18 mouse cellular contexts compared by ENCODE assay signal in genomic region chr10:70902751-70903485, GRCm38 (mm10).
DNase-seq lines count a peak whose midpoint lies in the region; ATAC-seq lines count a peak whose summit lies in the region.
"Had no signal": no experiment of that assay in that cellular context is flagged by ENCODE, and none has a peak within 500 bp of the region (broad histone marks: within the 10 kb centered on the region; RNA-seq: fewer than 3 reads in every experiment).

No protein-coding gene starts in this region.

- no peak overlapping the region for H3K9ac ChIP-seq in forebrain, embryonic 14.5 days (ENCODE audit: low read length)
- H3K9ac ChIP-seq in forebrain, embryonic 13.5 days, result no peak overlapping the region
- H3K9ac ChIP-seq: embryonic facial prominence, embryonic 13.5 days; liver, embryonic 13.5 days had no signal

- DNase-seq in forebrain, embryonic 14.5 days (ENCODE audit: low spot score), result peak; percentile 13
- peak; percentile 88 for DNase-seq in 3T3-L1 (ENCODE audit: low read depth, low spot score)
- DNase-seq in NIH3T3 (ENCODE audit: low read depth), result peak; percentile 61
- DNase-seq in mesoderm, embryonic 11.5 days (ENCODE audit: low read depth, low spot score), result peak; percentile 15
- DNase-seq in layer of hippocampus, adult 8-10 months (ENCODE audit: low spot score in 2 of 2), result no peak
- DNase-seq in kidney, postnatal 4 days, result no peak
- DNase-seq: cerebellum, postnatal 10 days; heart, adult 2 months; kidney, postnatal 25 days; liver, embryonic 13.5 days; lung, postnatal 36 days; right cerebral cortex, postnatal 25 days; thymus, adult 2 months had no signal

- H3K27me3 ChIP-seq in forebrain, embryonic 14.5 days (replicated peaks; ENCODE audit: control insufficient read depth, insufficient read depth, low read length), result no peaks in the 10 kb centered on the region
- H3K27me3 ChIP-seq in forebrain, embryonic 13.5 days, result no peaks in the 10 kb centered on the region
- H3K27me3 ChIP-seq: embryonic facial prominence, embryonic 13.5 days; liver, embryonic 13.5 days had no signal

- H3K4me3 ChIP-seq in forebrain, embryonic 14.5 days (ENCODE audit: low read depth, low read length), result no peak overlapping the region
- no peak overlapping the region for H3K4me3 ChIP-seq in forebrain, embryonic 13.5 days
- H3K4me3 ChIP-seq: embryonic facial prominence, embryonic 13.5 days; forebrain, embryonic 10.5 days; heart, adult 2 months; limb, embryonic 10.5 days; liver, embryonic 13.5 days had no signal

- no peaks in the 10 kb centered on the region for H3K36me3 ChIP-seq in forebrain, embryonic 14.5 days (ENCODE audit: control insufficient read depth, insufficient read depth, low read length)
- no peaks in the 10 kb centered on the region for H3K36me3 ChIP-seq in forebrain, embryonic 13.5 days (ENCODE audit: poor library complexity, severe bottlenecking)
- H3K36me3 ChIP-seq: embryonic facial prominence, embryonic 13.5 days; forebrain, embryonic 10.5 days; limb, embryonic 10.5 days; liver, embryonic 13.5 days had no signal

- H3K4me2 ChIP-seq in forebrain, embryonic 14.5 days (ENCODE audit: low read length), result no peak overlapping the region
- H3K4me2 ChIP-seq in forebrain, embryonic 13.5 days, result no peak overlapping the region
- H3K4me2 ChIP-seq: embryonic facial prominence, embryonic 13.5 days; liver, embryonic 13.5 days had no signal

- no peak overlapping the region for H3K27ac ChIP-seq in forebrain, embryonic 14.5 days (ENCODE audit: low read depth, low read length)
- H3K27ac ChIP-seq in forebrain, embryonic 13.5 days, result no peak overlapping the region
- H3K27ac ChIP-seq: embryonic facial prominence, embryonic 13.5 days; forebrain, embryonic 10.5 days; heart, adult 2 months; limb, embryonic 10.5 days; liver, embryonic 13.5 days had no signal

- no peaks in the 10 kb centered on the region for H3K4me1 ChIP-seq in forebrain, embryonic 14.5 days (ENCODE audit: control insufficient read depth, insufficient read depth, low read length)
- 0 out of 2 replicates have a peak, but pooled peaks cover 6% of the 10 kb centered on the region for H3K4me1 ChIP-seq in forebrain, embryonic 13.5 days
- H3K4me1 ChIP-seq: embryonic facial prominence, embryonic 13.5 days; liver, embryonic 13.5 days had no signal

- 0 out of 2 replicates have a peak, but pooled peaks have one; percentile 37 for ATAC-seq in forebrain, embryonic 14.5 days
- no peak for ATAC-seq in forebrain, embryonic 13.5 days
- ATAC-seq: intestine, postnatal 0 days had no signal

- 73% methylated on average over 5 of the region's 5 CpGs for WGBS in forebrain, embryonic 14.5 days
- WGBS in forebrain, embryonic 13.5 days, result 68% methylated on average over 5 of the region's 5 CpGs

- no peaks in the 10 kb centered on the region for H3K9me3 ChIP-seq in forebrain, embryonic 14.5 days (replicated peaks; ENCODE audit: control insufficient read depth, low read length)
- H3K9me3 ChIP-seq in forebrain, embryonic 13.5 days (replicated peaks), result no peaks in the 10 kb centered on the region
- H3K9me3 ChIP-seq: embryonic facial prominence, embryonic 13.5 days; forebrain, embryonic 10.5 days; limb, embryonic 10.5 days; liver, embryonic 13.5 days had no signal

Comparison
In these comparisons a context has a peak if more than half of its experiments do, and no peak if none do; other contexts are left out.
1. DNase-seq: peak in forebrain, embryonic 14.5 days (single experiment), 3T3-L1 (single experiment), NIH3T3 (single experiment) and mesoderm, embryonic 11.5 days (single experiment); none in layer of hippocampus, adult 8-10 months (0 of 2) and kidney, postnatal 4 days (0 of 2).